Comparison of ENCODE assay signal across 15 mouse cellular contexts in genomic region chr10:106998052-106998625, GRCm38 (mm10).
DNase-seq lines count a peak whose midpoint lies in the region; ATAC-seq lines count a peak whose summit lies in the region.
"Had no signal": no experiment of that assay in that cellular context is flagged by ENCODE, and none has a peak within 500 bp of the region (broad histone marks: within the 10 kb centered on the region; RNA-seq: fewer than 3 reads in every experiment).

No protein-coding gene starts in this region.

- no peak overlapping the region for H3K4me2 ChIP-seq in neural tube, embryonic 12.5 days (replicated peaks)
- no peak overlapping the region for H3K4me2 ChIP-seq in neural tube, embryonic 15.5 days
- H3K4me2 ChIP-seq in forebrain, embryonic 16.5 days (ENCODE audit: low read length): no peak overlapping the region
- H3K4me2 ChIP-seq in midbrain, embryonic 12.5 days (replicated peaks): no peak overlapping the region

- no peak overlapping the region for H3K27ac ChIP-seq in neural tube, embryonic 12.5 days
- no peak overlapping the region for H3K27ac ChIP-seq in neural tube, embryonic 15.5 days (replicated peaks)
- no peak overlapping the region for H3K27ac ChIP-seq in forebrain, embryonic 16.5 days (ENCODE audit: low read length)
- H3K27ac ChIP-seq in midbrain, embryonic 12.5 days (replicated peaks): no peak overlapping the region
- H3K27ac ChIP-seq: heart, embryonic 10.5 days had no signal

- H3K4me1 ChIP-seq in neural tube, embryonic 12.5 days: no peaks in the 10 kb centered on the region
- H3K4me1 ChIP-seq in neural tube, embryonic 15.5 days: no peaks in the 10 kb centered on the region
- no peaks in the 10 kb centered on the region for H3K4me1 ChIP-seq in forebrain, embryonic 16.5 days (replicated peaks; ENCODE audit: control insufficient read depth, insufficient read depth, low read length)
- no peaks in the 10 kb centered on the region for H3K4me1 ChIP-seq in midbrain, embryonic 12.5 days
- H3K4me1 ChIP-seq: heart, embryonic 10.5 days had no signal

- H3K27me3 ChIP-seq in neural tube, embryonic 12.5 days (replicated peaks): no peaks in the 10 kb centered on the region
- no peaks in the 10 kb centered on the region for H3K27me3 ChIP-seq in neural tube, embryonic 15.5 days (replicated peaks)
- H3K27me3 ChIP-seq in forebrain, embryonic 16.5 days (replicated peaks; ENCODE audit: control insufficient read depth, insufficient read depth, low read length): no peaks in the 10 kb centered on the region
- no peaks in the 10 kb centered on the region for H3K27me3 ChIP-seq in midbrain, embryonic 12.5 days

- H3K9ac ChIP-seq in neural tube, embryonic 12.5 days: no peak overlapping the region
- H3K9ac ChIP-seq in neural tube, embryonic 15.5 days (replicated peaks): no peak overlapping the region
- H3K9ac ChIP-seq in forebrain, embryonic 16.5 days (replicated peaks; ENCODE audit: low read depth, low read length): no peak overlapping the region
- no peak overlapping the region for H3K9ac ChIP-seq in midbrain, embryonic 12.5 days (replicated peaks)
- H3K9ac ChIP-seq: liver, postnatal 0 days had no signal

- no peaks in the 10 kb centered on the region for H3K9me3 ChIP-seq in neural tube, embryonic 12.5 days
- no peaks in the 10 kb centered on the region for H3K9me3 ChIP-seq in neural tube, embryonic 15.5 days (replicated peaks)
- H3K9me3 ChIP-seq in forebrain, embryonic 16.5 days (ENCODE audit: control insufficient read depth, low read length): no peaks in the 10 kb centered on the region
- no peaks in the 10 kb centered on the region for H3K9me3 ChIP-seq in midbrain, embryonic 12.5 days
- H3K9me3 ChIP-seq: heart, embryonic 10.5 days had no signal

- peak; percentile 77; the same call in 1 of the 2 replicates for ATAC-seq in neural tube, embryonic 12.5 days (ENCODE audit: low FRiP score, low read depth)
- no peak; the same call in 1 of the 2 replicates for ATAC-seq in neural tube, embryonic 15.5 days (ENCODE audit: low FRiP score)
- ATAC-seq in forebrain, embryonic 16.5 days: peak; percentile 40; the same call in 1 of the 2 replicates
- ATAC-seq in midbrain, embryonic 12.5 days (ENCODE audit: low FRiP score, low read depth): peak; percentile 80
- ATAC-seq in inflammation-experienced regulatory T-cells, adult 6 months: no peak
- ATAC-seq in CD4-positive, CD25-positive, alpha-beta regulatory T cell, adult 4 months: no peak
- ATAC-seq: liver, postnatal 0 days had no signal

- no peak for DNase-seq in heart, adult 11 months
- DNase-seq: cerebellum, postnatal 14 days; gastrocnemius, postnatal 36 days; heart, postnatal 10 days; kidney, postnatal 4 days; liver; liver, postnatal 0 days; retina, postnatal 1 day had no signal

- no peaks in the 10 kb centered on the region for H3K36me3 ChIP-seq in neural tube, embryonic 12.5 days
- H3K36me3 ChIP-seq in neural tube, embryonic 15.5 days: no peaks in the 10 kb centered on the region
- H3K36me3 ChIP-seq in forebrain, embryonic 16.5 days (ENCODE audit: control insufficient read depth, insufficient read depth): no peaks in the 10 kb centered on the region
- H3K36me3 ChIP-seq in midbrain, embryonic 12.5 days: no peaks in the 10 kb centered on the region
- H3K36me3 ChIP-seq: heart, embryonic 10.5 days had no signal

- WGBS in neural tube, embryonic 12.5 days: 88% methylated on average over 2 of the region's 2 CpGs
- 63% methylated on average over 2 of the region's 2 CpGs for WGBS in neural tube, embryonic 15.5 days
- WGBS in forebrain, embryonic 16.5 days: 82% methylated on average over 2 of the region's 2 CpGs
- 76% methylated on average over 2 of the region's 2 CpGs for WGBS in midbrain, embryonic 12.5 days

- no peak overlapping the region for H3K4me3 ChIP-seq in neural tube, embryonic 12.5 days
- H3K4me3 ChIP-seq in neural tube, embryonic 15.5 days (replicated peaks): no peak overlapping the region
- no peak overlapping the region for H3K4me3 ChIP-seq in forebrain, embryonic 16.5 days (replicated peaks; ENCODE audit: low read length)
- H3K4me3 ChIP-seq in midbrain, embryonic 12.5 days: no peak overlapping the region
- H3K4me3 ChIP-seq: heart, embryonic 10.5 days had no signal

Comparison
In these comparisons a context has a peak if more than half of its experiments do, and no peak if none do; other contexts are left out.
1. ATAC-seq: peak in neural tube, embryonic 12.5 days (single experiment), forebrain, embryonic 16.5 days (single experiment) and midbrain, embryonic 12.5 days (single experiment); none in neural tube, embryonic 15.5 days (single experiment), inflammation-experienced regulatory T-cells, adult 6 months (single experiment) and CD4-positive, CD25-positive, alpha-beta regulatory T cell, adult 4 months (single experiment).